Mouse (Mus musculus) brain, adult 2 months (tissue): ENCODE results near the gene Rexo5.

Experiments
- DNase-seq: peaks from one replicate; pipeline ENCODE4 v3.0.0; 2011; ENCODE audit warnings: low read depth, low spot score

Gene Rexo5

DNA sequence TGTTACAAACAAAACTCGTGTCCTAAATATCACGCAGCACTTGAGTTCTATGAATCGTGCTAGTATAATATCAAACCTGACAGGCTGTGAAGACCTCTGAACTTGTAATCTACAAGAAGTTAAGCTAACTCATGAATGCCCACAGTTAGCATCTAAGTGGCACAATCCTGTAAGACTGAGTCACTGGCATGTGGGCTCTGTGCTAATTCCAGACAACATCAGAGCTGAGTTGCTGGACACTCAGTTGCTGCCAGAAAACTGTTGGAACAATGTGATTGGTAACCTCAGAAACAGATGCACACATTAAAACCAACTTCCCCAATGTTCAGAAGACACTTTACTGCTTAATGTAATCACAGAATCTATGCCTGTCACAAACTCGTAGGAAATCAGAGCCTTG lies 94.1 kb downstream of the Rexo5 start:
- DNase-seq: peak; percentile 11

DNA sequence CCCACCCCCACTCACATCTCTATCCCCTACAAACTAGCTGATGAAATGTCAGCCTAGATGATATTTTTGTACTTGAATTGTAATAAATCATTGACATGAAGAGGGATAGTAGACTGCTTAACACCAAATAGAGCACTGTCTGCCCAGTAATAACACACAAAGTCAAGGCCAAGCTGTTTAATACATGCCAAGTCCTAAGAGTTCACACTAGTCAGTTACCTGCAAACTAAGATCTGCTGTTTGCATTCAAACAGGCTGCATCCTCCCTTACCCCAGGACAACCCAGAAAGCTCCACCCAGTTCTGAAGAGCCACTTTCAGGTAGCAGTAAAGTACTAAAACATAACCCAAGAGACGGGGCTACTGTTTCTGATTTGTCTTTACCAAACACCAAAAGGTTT lies 98.4 kb downstream of the Rexo5 start:
- no peak for DNase-seq

DNA sequence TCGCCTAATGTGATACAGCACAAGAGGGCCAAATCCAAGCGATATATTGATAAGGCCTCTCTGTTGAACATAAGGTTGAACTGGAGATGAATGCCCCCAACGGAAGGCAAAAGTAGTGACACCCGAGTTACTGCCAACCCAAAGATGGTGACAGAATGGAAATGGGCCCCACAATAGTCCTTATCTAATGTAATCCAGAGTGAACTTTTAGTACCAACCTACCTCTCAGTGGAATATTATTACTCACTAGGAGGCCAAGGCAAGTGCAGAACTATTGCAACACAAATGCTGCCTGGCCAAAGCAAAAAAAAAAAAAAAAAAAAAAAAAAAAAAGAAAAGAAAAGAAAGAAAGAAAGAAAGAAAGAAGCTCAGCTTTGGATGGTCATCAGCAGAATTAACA lies 98.9 kb downstream of the Rexo5 start:
- DNase-seq: no peak

DNA sequence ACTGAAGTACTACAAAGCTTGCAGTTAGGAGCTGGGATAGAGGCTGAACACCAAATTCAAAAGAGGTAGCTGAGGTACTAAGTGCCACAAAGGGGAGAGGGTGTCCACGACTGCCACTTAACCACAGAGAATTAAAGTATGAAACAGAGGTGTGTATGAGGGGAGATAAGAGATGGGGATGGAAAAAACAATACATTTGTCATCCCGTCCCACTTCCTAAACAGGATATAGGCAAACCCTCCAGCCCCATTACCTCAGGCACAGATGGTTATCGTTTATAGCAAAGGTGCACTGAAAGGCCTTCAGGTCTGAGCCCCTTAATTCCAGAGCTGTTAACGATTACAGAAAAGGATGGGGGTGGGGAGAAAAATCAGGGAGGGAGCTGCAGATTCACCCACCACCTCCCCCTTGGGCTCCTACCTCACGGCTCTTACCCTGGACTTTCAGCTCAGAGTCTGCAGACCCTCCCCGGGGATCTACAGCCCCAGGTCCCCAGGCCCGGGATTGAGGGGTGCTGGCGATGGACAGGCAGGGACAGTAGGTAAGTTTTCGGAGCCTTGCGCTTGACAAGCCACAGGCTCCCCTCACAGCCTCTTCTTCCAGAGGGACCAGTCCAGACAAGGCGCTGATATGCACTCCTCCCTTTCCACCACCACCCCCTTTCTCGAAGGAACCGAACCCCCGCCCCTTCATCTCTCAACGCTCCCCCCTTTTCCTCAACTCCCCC lies 101.2 kb downstream of the Rexo5 start:
- DNase-seq: no peak

DNA sequence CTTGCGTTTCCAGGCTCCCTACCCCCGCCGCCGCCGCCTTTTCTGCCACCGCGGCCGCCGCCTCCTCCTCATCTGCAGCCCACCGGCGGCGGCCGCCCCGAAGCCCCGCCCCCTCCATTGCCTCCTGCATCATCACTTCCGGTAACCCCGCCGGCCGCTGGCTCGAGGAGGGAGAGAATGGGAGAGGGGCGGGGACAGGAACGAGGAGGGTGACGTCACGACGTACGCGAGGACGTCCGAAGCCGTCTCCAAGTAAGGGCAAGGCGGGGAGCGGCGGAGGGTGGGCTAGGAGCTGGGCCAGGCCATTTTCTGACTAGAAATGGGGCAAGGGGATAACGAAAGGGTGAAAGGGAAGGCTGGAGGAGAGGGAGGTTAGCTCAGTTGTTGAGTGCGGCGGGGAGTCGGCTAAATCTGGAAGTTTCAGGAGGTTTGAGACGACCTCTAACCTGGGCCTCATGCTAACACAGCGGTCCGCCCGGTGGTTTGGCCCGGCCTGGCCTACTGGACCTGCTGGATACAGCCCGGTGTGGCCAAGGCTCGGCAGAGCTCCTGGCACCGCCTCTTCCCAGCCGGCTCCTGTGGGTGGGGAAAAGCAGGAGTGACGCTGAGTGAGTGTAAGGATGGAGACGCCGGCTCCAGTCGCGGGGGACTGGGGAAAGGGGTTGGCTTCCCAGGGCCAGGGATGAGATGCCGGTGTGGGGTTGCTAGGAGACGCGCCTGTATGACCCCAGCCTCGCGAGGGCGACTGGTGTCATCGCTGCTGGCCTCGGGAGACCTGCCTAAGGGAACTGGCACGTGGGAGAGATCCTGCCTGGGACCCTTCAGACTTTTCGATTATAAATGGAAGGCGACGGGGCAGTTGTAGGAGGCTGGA lies 102.1 kb downstream of the Rexo5 start, which contains the start of the genes Lyrm1 and Dcun1d3:
Lyrm1 (plus strand) TSS at position 223 of the 874 bp plus-strand sequence.
Dcun1d3 (minus strand) TSS at position 660 of the 874 bp plus-strand sequence.
- DNase-seq: peak; percentile 99

DNA sequence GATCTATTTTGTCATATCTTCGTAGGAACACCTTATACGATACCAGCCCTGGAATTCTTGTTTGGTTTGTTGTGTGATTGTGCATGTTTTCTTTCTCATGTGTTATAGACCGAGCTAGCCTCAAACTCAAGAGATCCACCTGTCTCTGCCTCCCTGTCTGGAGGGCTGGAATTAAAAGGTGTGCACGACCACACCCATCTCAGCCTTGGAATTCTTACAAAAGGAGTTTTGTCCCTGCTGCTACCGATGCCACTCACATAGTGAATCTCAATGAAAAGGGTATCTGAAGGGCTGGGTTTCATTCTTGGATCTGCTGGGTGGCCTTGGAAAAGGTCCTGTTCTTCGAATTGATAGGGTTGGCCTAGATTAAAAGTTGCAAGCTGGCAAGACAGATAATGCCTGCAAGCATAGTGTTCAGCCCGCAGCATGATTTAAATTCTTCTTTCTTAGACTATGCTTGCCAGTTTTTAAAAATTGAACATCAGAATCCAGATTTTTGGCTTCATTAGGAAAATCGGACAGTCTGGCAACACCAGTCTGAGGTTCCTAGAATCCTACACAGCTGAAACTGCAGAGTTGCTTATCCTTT lies 103.8 kb downstream of the Rexo5 start:
- DNase-seq: no peak

DNA sequence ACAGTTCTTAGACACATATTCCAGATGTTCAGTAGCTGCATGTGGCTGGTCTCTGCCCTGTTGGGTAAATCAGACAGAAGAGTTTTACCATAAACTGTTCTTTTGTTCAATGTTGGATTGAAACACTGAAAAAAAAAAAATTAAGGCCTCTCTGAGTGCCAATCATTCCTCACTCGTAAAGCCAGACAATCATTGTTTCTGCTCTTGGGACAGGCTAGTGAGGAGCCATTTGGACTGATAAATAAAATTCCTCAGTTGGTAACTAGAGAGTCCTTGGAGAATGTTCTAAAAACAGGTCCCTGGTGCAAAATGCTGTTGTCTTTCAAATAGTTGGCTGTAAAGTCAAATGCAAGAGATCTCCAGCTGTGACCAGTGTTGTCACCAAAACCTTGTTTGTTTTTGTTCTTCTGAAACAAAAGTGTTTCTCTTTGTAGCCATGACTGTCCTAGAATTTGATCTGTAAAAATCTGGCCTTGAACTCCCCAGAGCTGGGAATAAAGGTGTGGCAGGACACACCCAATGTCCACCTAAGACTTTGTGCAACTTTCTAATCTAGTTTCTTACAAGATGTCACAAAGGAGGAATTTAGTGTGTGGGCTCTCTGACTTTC lies 104.5 kb downstream of the Rexo5 start:
- no peak for DNase-seq
